Mouse (Mus musculus) erythroid progenitor cell, adult 5-6 weeks (primary cell): Measurements from ENCODE around the gene Npnt. TPM values are rescaled to one million over a fixed set of nuclear protein-coding genes. Genes with fewer than 3 reads are reported as not detected.

Source experiments
- ATAC-seq: replicated peaks from 2 replicates; pipeline ENCODE4 v1.8.0; 2016; ENCODE audit warnings: moderate number of reproducible peaks, mild to moderate bottlenecking, moderate TSS enrichment, inconsistent platforms; ENCODE audit not compliant: poor library complexity, low FRiP score, severe bottlenecking
- total RNA-seq, 2 experiments: library from RNA; stranded (forward) in 1 of 2; stranded (reverse) in 1 of 2; fragments of 150-400 nt in 1 of 2; fragments of 186-747, 209-891 nt in 1 of 2; gene quantifications; 2 replicates each; pipeline versions ENCODE4 v1.2.3 to v1.2.4; 2015 to 2017; ENCODE audit warnings: low replicate concordance in 2 of 2

Npnt gene
- total RNA-seq, 2 experiments from 2014 or later, result not detected

DNA sequence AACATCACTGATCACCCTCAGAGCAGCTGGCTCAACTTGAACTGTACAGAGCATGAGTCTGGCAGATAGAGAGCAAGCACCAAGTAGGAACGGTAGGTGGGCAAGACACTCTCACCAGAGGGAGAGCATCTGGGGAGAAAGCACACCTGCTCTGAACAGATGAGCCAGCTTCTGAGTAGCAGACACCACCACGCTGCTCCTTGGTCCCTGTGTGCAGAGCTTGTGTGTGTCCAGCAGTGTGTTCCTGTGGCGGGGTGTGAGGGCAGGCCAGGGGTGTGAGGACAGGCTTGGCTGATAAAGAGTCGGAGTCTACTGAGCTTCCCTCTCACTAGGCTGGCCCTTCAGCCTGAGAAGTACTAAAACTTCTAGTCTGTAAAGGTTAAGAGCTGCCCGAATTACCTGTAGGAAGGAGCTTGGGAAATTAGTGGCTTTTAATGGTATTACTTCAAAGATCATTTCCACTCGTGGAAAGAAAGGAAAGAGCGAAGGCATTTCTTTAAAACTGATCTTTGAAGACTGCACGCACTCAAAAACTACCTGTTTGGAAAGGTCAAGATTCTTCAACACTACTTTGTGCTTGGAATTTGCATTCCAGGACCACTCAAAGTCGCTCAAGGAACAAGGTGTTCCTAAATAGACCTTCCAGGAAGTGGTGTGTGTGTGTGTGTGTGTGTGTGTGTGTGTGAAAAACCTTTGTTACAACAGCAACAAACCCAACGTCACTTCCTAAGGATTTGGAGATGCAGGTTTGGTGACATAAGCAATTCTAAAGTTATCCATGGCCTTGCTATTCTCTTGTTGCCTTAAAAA, 9.7 kb downstream of the Npnt start:
- no peak for ATAC-seq

GRCm38 (mm10) chr3:132939006-132939405, 11.1 kb downstream of the Npnt start:
- no peak for ATAC-seq

DNA sequence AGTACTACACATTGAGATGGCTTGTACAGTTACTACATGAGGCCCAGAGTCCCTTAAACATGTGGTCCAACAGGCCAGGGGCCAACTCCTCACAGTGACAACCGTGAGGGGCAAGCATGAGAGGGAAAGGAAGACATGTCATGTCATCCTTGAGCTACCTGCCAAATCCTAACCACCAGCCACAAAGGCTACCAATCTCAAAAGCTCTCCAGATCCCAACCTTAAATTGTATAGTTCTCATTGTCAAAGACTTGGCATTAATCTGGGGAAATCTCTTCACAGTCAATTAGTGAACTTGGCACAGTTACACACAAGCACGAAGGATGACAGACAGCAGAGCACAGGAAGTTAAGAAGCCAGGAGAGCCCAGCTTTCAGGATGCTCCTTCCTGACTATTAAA, 15.4 kb downstream of the Npnt start:
- no peak for ATAC-seq

GRCm38 (mm10) chr3:132931526-132931925, 18.6 kb downstream of the Npnt start:
- ATAC-seq, result no peak

DNA sequence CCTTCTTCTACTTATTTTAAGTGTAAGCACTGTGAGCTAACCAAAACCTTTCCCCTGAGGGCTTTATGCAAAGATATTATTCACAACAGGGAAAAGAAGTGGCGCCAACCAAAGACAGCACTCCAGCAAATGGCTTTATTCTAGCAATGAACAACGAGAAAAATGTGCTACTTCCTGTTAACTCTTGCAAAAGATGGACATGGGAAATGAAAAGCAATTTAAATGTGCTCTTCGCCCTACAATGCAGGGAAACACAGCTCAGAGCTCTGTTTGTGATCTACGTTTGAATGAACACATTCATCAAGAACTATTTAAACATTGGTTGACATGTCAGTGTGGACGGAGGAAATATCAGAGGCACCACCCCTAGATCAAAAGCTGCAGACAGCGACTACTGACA, 20.2 kb downstream of the Npnt start:
- ATAC-seq, result no peak

- no peak for ATAC-seq
Observed at GRCm38 (mm10) chr3:132928186-132928585, 21.9 kb downstream of the Npnt start.

DNA sequence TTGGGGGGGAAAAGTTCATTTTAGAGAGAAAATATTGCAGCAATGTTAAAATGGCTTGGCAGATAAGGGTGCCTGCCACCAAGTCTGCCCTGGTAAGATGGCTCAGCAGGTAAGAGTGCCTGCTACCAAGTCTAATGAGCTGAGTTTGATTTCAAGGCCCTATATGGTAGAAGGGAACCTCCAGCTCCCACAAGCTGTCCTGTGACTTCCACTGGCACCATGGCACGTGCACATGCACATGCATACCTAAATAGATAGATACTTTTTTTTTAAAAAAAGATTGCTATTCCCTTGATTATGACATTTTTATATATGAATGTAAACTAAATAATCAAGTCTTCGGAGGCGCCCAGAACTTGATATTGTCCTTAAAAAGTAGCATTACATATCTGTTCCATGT, 30.3 kb downstream of the Npnt start:
- no peak for ATAC-seq

GRCm38 (mm10) chr3:132919240-132919639, 30.9 kb downstream of the Npnt start:
- no peak for ATAC-seq

- no peak for ATAC-seq
Observed at GRCm38 (mm10) chr3:132917356-132918090, 32.6 kb downstream of the Npnt start.

DNA sequence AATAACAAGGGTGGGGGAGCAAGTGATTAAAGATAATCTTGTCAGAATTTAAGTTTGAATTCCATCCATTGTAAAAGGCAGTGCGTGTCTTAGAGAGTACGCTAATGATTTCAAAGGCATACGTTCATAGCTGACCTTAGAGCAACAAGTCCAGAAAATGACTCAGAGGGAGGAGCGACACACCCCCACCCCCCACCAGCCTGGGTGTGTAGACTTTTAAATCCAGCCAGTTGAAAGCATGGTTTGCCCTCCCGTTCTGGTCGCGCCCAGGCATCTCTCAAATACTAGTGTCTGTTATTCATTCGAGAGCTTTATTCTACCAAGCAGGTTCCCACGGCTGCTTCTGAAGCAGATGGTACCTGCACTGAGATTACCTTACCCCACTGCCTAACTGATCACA, 34.4 kb downstream of the Npnt start:
- ATAC-seq, result no peak

GRCm38 (mm10) chr3:132912420-132912819, 37.7 kb downstream of the Npnt start:
- ATAC-seq, result no peak

- no peak for ATAC-seq
Observed at GRCm38 (mm10) chr3:132911716-132912115, 38.4 kb downstream of the Npnt start.

DNA sequence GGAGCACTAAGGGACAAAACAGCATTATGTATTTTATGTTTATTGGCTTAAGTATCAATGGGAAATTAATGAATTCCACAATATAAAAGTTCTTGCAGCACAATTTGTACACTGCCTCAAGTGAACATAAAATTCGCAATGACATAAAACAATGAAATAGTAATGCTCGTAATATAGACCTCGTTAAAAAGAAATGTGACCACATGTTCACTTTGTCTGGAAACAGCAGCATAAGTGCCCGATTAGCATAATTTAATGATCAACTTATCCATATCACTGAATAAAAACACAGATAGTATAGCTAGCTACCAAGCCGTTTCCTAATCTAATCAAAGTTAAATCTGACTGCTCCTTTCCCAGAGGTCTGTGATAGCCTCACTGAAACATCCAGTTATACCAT, 39.4 kb downstream of the Npnt start:
- ATAC-seq, result no peak

- ATAC-seq, result no peak
Observed at GRCm38 (mm10) chr3:132909736-132910135, 40.4 kb downstream of the Npnt start.

- no peak for ATAC-seq
Observed at GRCm38 (mm10) chr3:132907506-132908203, 42.4 kb downstream of the Npnt start.

- ATAC-seq, result no peak
Observed at GRCm38 (mm10) chr3:132905224-132905930, 44.7 kb downstream of the Npnt start.

DNA sequence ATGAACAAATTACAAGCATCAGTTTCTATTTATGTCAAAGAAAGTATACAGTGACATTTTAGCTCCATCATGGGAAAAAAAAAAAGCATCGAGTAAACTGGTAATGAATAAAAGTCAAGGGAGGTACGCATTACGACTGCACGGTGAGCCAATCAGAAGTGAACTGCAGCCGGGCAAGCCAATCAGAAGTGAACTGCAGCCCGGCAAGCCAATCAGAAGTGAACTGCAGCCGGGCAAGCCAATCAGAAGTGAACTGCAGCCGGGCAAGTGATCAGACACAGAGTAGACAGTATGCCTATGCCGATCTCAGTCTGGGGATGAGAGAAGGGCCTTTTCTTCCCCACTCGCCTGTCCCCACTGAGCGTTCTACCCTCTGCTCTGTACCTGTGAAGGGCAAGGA, 46.7 kb downstream of the Npnt start:
- ATAC-seq, result no peak

DNA sequence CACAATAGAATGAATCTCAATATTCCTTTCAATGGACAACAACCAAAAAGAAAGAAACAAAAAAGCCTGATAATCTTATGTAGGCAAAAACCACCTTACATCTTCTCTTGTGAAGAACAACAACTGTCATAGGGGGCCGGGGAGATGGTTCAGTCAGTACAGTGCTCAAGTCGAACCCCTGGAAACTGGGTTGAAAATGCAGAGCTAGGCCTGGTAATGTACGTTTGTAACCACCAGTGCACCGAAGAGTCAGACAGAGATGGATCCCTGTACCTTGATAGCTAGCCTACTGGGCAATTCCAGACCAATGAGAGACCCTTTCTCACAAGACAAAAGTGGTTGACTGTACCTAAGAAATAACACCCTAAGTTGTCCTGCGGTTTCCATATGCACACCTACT, 47.2 kb downstream of the Npnt start:
- ATAC-seq, result no peak

DNA sequence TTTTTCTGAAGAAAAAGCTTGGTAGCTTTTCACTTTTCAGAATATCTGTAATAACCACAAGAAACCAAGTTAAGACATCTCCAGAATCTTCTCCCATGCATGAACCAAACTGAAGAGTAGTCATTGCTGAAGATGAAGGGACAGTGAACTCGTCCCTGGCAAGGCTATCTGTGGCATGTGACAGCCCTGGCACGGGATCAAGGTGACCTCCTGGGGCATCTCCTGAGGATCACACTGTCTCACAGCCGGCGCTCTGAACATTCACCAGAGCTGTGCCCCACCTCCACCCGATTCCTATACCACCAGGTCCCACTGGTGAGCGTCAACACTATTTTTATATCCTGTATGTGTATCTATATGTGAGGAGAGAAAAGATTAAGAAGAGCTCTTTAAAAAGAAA, 47.9 kb downstream of the Npnt start:
- ATAC-seq, result no peak

DNA sequence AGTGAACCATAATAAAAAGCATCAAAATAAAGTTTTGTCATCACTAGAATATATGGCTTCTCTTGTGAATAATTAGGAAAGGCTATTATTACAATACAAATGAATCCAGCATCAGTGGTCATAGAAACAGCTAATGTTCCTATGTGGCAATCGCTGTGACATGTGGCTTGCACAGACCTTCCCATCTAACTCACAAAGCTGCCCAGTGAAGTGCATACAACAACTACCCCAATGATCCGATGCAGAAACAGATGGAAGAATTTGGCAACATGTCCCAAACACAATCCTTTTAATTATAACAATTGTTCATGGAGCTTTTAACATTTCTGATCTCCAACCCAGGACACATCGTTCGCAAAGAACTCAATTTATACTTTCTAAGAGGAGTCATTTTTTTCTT, 52.2 kb downstream of the Npnt start:
- no peak for ATAC-seq
